Mouse (Mus musculus) ovary, adult 18-20 months (tissue): ENCODE results near the gene Tmem220.
"Not testable (repeated sequence)": the region's sequence is repeated elsewhere in the genome, so short reads cannot be mapped to it uniquely, and the experiment has no call there.

Experiments
- DNase-seq: peaks from one replicate; pipeline ENCODE4 v3.0.0; 2022; ENCODE audit warnings: low spot score, mixed read lengths

Tmem220 gene

GRCm38 (mm10) chr11:67019711-67020475 lies 5.1 kb upstream of the Tmem220 start:
- no peak for DNase-seq

DNA sequence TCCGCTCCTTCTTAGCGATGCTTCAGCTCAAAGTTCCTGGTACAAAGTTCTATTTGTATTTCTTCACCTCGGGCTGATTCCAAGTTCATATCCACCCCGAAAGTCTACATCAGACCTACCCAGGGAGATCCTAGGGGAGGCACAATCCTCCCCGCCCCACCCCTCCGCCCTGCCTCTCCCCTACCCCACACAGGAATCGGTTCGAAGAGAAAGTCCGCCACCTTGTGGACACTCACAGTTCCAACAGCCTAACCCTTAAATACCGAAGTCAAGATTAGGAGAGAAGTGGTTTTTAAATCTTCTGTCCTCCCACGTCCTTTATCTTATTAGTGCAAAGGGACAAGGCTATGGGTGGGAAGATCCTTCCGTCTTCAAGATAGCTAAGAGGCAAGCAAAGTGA lies 4.0 kb upstream of the Tmem220 start:
- peak; percentile 37 for DNase-seq

- no peak for DNase-seq
These were observed 2.4 kb upstream of the Tmem220 start for GRCm38 (mm10) chr11:67022354-67023115.

GRCm38 (mm10) chr11:67023191-67023590 lies 1.8 kb upstream of the Tmem220 start:
- not testable (repeated sequence) for DNase-seq

DNA sequence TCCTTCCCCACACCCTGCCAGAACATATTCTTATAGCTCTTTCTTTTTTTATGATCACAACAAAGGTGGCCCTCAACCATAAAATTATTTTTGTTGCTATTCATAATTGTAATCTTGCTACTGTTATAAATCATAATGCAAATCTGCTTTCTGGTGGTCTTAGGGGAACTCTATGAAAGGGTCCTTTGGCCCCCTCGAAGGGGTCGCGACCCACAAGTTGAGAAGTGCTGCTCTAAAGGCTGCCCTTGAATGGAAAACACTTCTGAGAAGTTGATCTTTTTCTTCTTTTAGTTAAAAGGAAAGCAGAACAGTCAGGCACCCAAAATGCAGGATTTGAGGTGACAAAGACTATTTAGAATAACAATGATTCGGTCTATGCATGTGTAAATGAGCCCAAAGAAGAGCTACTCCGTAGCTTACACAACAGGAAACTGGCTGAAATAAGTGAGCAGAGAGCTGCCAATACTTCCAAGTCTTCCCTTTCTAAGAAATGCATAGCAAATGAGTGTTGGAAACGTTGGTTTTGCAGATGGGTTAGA lies 1.1 kb upstream of the Tmem220 start:
- DNase-seq = no peak

- DNase-seq = no peak
These were observed 6.1 kb downstream of the Tmem220 start for GRCm38 (mm10) chr11:67030904-67031602.

- no peak for DNase-seq
These were observed 6.6 kb downstream of the Tmem220 start for GRCm38 (mm10) chr11:67031603-67031915.

- no peak for DNase-seq
These were observed 10.0 kb downstream of the Tmem220 start for GRCm38 (mm10) chr11:67034775-67035485.

DNA sequence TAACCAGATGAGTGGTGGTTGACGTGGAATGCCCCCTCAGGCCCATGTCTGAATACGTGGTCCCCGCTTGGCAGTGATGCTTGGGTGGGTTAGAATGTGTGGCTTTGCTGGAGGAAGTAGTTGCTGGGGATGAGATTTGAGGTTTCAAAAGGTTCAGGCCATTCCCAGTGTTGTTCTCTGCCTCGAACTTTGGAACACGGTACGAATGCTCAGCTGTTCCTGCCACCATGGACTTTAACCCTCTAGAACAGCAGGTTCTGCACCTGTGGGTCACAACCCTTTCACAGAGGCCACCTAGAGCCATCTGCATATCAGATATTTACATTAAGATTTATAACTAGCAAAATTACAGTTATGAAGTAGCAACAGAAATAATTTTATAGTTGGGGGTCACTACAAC lies 11.3 kb downstream of the Tmem220 start:
- no peak for DNase-seq

- DNase-seq = no peak
These were observed 11.9 kb downstream of the Tmem220 start for GRCm38 (mm10) chr11:67036892-67037291.

DNA sequence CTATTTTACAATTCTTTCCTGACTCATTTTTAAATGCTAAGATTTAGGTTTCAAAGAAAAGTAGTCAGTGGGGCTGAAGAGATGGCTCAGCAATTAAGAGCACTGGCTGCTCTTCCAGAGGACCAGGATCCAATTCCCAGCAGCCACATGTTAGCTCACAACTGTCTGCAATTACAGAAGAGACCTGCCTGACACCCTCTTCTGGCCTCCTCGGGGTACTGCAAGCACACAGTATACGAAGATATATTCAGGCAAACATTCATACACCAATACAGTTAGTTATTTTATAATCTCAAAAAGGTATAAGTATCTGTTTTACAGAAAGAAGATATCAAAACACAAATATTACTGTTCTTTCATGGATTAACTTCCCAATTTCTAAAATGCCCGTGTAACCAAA lies 14.8 kb downstream of the Tmem220 start:
- DNase-seq = no peak

- no peak for DNase-seq
These were observed 15.5 kb downstream of the Tmem220 start for GRCm38 (mm10) chr11:67040483-67040882.

DNA sequence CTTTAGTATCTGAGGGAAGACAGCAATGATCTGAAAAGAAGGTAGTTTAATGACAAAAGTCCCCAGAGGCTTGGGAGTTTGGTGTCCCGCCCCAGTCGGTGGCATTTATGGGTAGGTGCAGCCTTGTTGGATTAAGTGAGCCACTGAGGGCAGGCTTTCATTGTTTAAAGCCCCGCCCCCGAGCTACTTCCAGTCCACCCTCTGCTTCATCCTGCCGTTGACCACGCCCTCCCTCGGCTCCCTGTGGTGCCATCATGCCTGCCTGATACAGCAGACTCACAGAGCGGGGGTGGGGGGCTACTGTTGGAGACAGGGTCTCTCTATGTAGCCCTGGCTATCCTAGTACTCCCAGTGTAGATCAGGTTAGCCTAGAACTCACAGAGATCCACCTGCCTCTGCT lies 18.1 kb downstream of the Tmem220 start:
- DNase-seq = no peak

DNA sequence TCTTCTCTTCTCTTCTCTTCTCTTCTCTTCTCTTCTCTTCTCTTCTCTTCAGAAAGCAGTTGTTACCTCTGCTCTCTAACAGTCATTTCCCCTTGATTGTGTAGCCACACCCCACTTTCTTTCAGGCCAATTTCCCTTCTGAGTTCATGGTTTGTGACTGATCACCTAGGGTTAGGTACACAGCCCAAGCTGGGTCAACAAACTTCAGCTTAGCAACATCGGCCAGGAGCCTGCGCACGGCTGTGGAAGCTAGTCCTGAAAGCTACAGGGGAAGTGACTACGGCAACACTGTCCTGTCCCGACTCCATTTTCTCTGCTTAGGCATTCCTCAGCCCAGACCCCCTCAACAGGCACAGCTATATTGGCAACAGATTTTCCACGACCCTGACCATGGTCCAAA lies 20.0 kb downstream of the Tmem220 start:
- no peak for DNase-seq

- DNase-seq = no peak
These were observed 22.2 kb downstream of the Tmem220 start for GRCm38 (mm10) chr11:67047199-67047598.

GRCm38 (mm10) chr11:67048496-67048895 lies 23.5 kb downstream of the Tmem220 start:
- no peak for DNase-seq

DNA sequence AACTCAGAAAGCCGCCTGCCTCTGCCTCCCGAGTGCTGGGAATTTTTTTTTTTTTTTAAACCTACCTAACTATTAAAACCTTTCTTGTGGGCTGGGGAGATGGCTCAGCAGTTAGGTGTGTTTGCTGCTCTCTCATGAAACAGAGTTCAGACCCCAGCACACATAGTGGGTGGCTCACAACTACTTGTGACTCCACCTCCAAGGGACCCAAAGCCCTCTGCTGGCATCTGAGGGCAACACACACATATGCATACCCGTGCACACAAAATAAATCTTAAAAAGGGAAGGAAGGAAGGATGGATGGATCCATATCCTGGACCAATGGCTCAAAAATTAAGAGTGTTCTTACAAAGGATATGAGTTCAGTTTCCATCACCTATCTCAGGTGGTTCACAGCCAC lies 24.3 kb downstream of the Tmem220 start:
- no peak for DNase-seq

DNA sequence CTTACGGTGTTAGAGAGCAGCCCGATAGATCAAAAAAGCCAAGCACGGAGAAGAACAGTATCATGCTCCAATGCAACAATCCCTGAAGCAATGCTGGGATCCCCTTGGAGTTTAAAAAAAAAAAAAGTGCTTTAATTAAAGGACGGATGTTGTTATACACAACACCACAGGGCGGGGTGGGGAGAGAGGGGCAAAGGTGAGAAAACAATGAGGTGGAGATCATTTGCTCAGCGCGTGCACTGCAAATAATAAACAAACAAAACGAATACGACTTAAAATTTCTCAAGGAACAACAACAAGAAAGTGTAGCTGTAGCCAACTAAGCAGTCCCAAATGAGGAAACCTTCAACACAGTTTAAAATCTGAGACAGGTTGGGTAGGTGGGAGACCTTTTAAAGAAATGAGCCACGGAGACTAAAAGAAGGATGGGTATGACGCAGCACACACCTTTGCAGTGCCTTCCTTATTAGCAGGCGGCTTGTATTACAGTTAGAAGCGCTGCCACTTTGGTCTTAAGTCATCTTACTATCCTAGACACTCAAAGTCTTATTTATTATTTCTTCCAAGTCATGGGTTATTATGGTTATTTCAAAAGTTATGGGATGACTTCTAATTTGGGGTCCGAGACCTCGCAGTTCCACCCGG lies 26.8 kb downstream of the Tmem220 start:
- no peak for DNase-seq

GRCm38 (mm10) chr11:67052321-67052952 lies 27.5 kb downstream of the Tmem220 start, which contains the start of the genes Adprm and Sco1:
TSS of gene Adprm (minus strand) at chr11:67052594.
TSS of gene Sco1 (plus strand) at chr11:67052670.
- DNase-seq = peak; percentile 87

GRCm38 (mm10) chr11:67054754-67055365 lies 29.9 kb downstream of the Tmem220 start:
- DNase-seq = no peak
